Mouse (Mus musculus): ENCODE data around the gene Slc2a1.

The Slc2a1 gene

GRCm38 (mm10) chr4:119098216-119099210, 10.0 kb upstream of the Slc2a1 start:
- DNase-seq (ENCODE audit: low read depth): no peak

- DNase-seq (ENCODE audit: low read depth): no peak
Measured at GRCm38 (mm10) chr4:119101392-119101791, 7.1 kb upstream of the Slc2a1 start.

- no peak for DNase-seq (ENCODE audit: low read depth)
Measured at GRCm38 (mm10) chr4:119102350-119103126, 6.0 kb upstream of the Slc2a1 start.

GRCm38 (mm10) chr4:119104847-119105246, 3.7 kb upstream of the Slc2a1 start:
- no peak for DNase-seq (ENCODE audit: low read depth)

GRCm38 (mm10) chr4:119105704-119106103, 2.8 kb upstream of the Slc2a1 start:
- DNase-seq (ENCODE audit: low read depth): peak; percentile 68

GRCm38 (mm10) chr4:119107867-119108266, 644 bp upstream of the Slc2a1 start:
- DNase-seq (ENCODE audit: low read depth): no peak

GRCm38 (mm10) chr4:119109640-119110039, 1.1 kb downstream of the Slc2a1 start:
- no peak for DNase-seq (ENCODE audit: low read depth)

GRCm38 (mm10) chr4:119110512-119110911, 2.0 kb downstream of the Slc2a1 start:
- no peak for DNase-seq (ENCODE audit: low read depth)

- no peak for DNase-seq (ENCODE audit: low read depth)
Measured at GRCm38 (mm10) chr4:119111410-119111809, 2.9 kb downstream of the Slc2a1 start.

GRCm38 (mm10) chr4:119112256-119112885, 3.9 kb downstream of the Slc2a1 start:
- no peak for DNase-seq (ENCODE audit: low read depth)

GRCm38 (mm10) chr4:119115611-119116070, 7.1 kb downstream of the Slc2a1 start:
- no peak for DNase-seq (ENCODE audit: low read depth)

- no peak for DNase-seq (ENCODE audit: low read depth)
Measured at GRCm38 (mm10) chr4:119116336-119116735, 7.8 kb downstream of the Slc2a1 start.

GRCm38 (mm10) chr4:119117571-119117970, 9.1 kb downstream of the Slc2a1 start:
- no peak for DNase-seq (ENCODE audit: low read depth)

- no peak for DNase-seq (ENCODE audit: low read depth)
Measured at GRCm38 (mm10) chr4:119118659-119119077, 10.2 kb downstream of the Slc2a1 start.

- no peak for DNase-seq (ENCODE audit: low read depth)
Measured at GRCm38 (mm10) chr4:119119354-119119753, 10.8 kb downstream of the Slc2a1 start.

GRCm38 (mm10) chr4:119120095-119120494, 11.6 kb downstream of the Slc2a1 start:
- no peak for DNase-seq (ENCODE audit: low read depth)

GRCm38 (mm10) chr4:119121249-119121648, 12.7 kb downstream of the Slc2a1 start:
- DNase-seq (ENCODE audit: low read depth): no peak

- DNase-seq (ENCODE audit: low read depth): no peak
Measured at GRCm38 (mm10) chr4:119124771-119125273, 16.3 kb downstream of the Slc2a1 start.

- no peak for DNase-seq (ENCODE audit: low read depth)
Measured at GRCm38 (mm10) chr4:119125577-119126270, 17.2 kb downstream of the Slc2a1 start.

- DNase-seq (ENCODE audit: low read depth): peak; percentile 49
Measured at GRCm38 (mm10) chr4:119127229-119127628, 18.7 kb downstream of the Slc2a1 start.

- no peak for DNase-seq (ENCODE audit: low read depth)
Measured at GRCm38 (mm10) chr4:119128547-119128946, 20.0 kb downstream of the Slc2a1 start.

Measured in c-Kit-positive CD71-negative TER-119-negative erythroid progenitor cells, embryonic 14.5 days (primary cell).